Mouse (Mus musculus): ENCODE measurements at regions not wholly inside any gene's neighbourhood (a gene's known extent, or its start where the extent isn't known, plus 50 kb on each side); places are given as distances from the start of the nearest gene placed in this dataset.

- intact Hi-C loops (cut with DNase I) = no loop called here
- DNase-seq = no peak
Measured at GRCm38 (mm10) chr12:27150871-27151853, 191.2 kb downstream of the Sox11 start.

GRCm38 (mm10) chr12:27143310-27143709, 199.1 kb downstream of the Sox11 start:
- no peak for DNase-seq
- intact Hi-C loops (cut with DNase I) = no loop called here

- intact Hi-C loops (cut with DNase I) = no loop called here
- DNase-seq = no peak
Measured at GRCm38 (mm10) chr12:27140335-27140702, 202.1 kb downstream of the Sox11 start.

GRCm38 (mm10) chr12:27139683-27140334, 202.6 kb downstream of the Sox11 start:
- DNase-seq = no peak
- intact Hi-C loops (cut with DNase I) = no loop called here

GRCm38 (mm10) chr12:27138663-27139633, 203.4 kb downstream of the Sox11 start:
- intact Hi-C loops (cut with DNase I) = no loop called here
- no peak for DNase-seq

GRCm38 (mm10) chr12:27135997-27136559, 206.3 kb downstream of the Sox11 start:
- no peak for DNase-seq
- intact Hi-C loops (cut with DNase I) = no loop called here

GRCm38 (mm10) chr12:27130544-27130943, 211.8 kb downstream of the Sox11 start:
- DNase-seq = no peak
- intact Hi-C loops (cut with DNase I) = no loop called here

GRCm38 (mm10) chr12:27127054-27127605, 215.2 kb downstream of the Sox11 start:
- intact Hi-C loops (cut with DNase I) = no loop called here
- DNase-seq = no peak

- intact Hi-C loops (cut with DNase I) = no loop called here
- no peak for DNase-seq
Measured at GRCm38 (mm10) chr12:27118581-27118980, 223.8 kb downstream of the Sox11 start.

- intact Hi-C loops (cut with DNase I) = no loop called here
- no peak for DNase-seq
Measured at GRCm38 (mm10) chr12:27115392-27115791, 227.0 kb downstream of the Sox11 start.

- no peak for DNase-seq
- intact Hi-C loops (cut with DNase I) = no loop called here
Measured at GRCm38 (mm10) chr12:27104925-27105571, 237.3 kb downstream of the Sox11 start.

GRCm38 (mm10) chr12:27102996-27103395, 239.4 kb downstream of the Sox11 start:
- no peak for DNase-seq
- intact Hi-C loops (cut with DNase I) = no loop called here

- intact Hi-C loops (cut with DNase I) = no loop called here
Measured at GRCm38 (mm10) chr12:27089206-27089605, 253.2 kb downstream of the Sox11 start.

GRCm38 (mm10) chr12:27085890-27086289, 256.5 kb downstream of the Sox11 start:
- intact Hi-C loops (cut with DNase I) = no loop called here
- DNase-seq = no peak

More at GRCm38 (mm10) chr12:27089206-27089605, 253.2 kb downstream of the Sox11 start:
- DNase-seq = no peak

- intact Hi-C loops (cut with DNase I) = no loop called here
- no peak for DNase-seq
Measured at GRCm38 (mm10) chr12:27083645-27084550, 258.5 kb downstream of the Sox11 start.

GRCm38 (mm10) chr12:27083089-27083488, 259.3 kb downstream of the Sox11 start:
- intact Hi-C loops (cut with DNase I) = no loop called here
- no peak for DNase-seq

GRCm38 (mm10) chr12:27082624-27083023, 259.8 kb downstream of the Sox11 start:
- no peak for DNase-seq
- intact Hi-C loops (cut with DNase I) = no loop called here

GRCm38 (mm10) chr12:27076107-27076738, 266.2 kb downstream of the Sox11 start:
- DNase-seq = no peak
- intact Hi-C loops (cut with DNase I) = no loop called here
